Mouse (Mus musculus) spleen, adult 2 months (tissue): Measurements from ENCODE around the gene Ifi213. TPM values are rescaled to one million over a fixed set of nuclear protein-coding genes. Genes with fewer than 3 reads are reported as not detected.
"Not testable (repeated sequence)": the region's sequence is repeated elsewhere in the genome, so short reads cannot be mapped to it uniquely, and the experiment has no call there.

Experiments
- DNase-seq, 2 experiments: peaks; one replicate each; pipeline versions ENCODE4 v3.0.0 to v3.0.0-alpha.2; 2012 to 2021; ENCODE audit warnings: low spot score in 2 of 2, low read depth in 1 of 2
- H3K27ac ChIP-seq: fragments of 200-500 bp; 2 replicates; pipeline ENCODE4 v1.5.1; 2012; ENCODE audit warnings: low read length, inconsistent platforms; ENCODE audit not compliant: insufficient read depth
- H3K27me3 ChIP-seq: fragments of 200-500 bp; 2 replicates; pipeline ENCODE4 v1.6.1; 2012; ENCODE audit warnings: mild to moderate bottlenecking, moderate library complexity, low read length, inconsistent platforms; ENCODE audit not compliant: control insufficient read depth, insufficient read depth
- H3K36me3 ChIP-seq: fragments of 200-500 bp; 2 replicates; pipeline ENCODE4 v1.6.1; 2012; ENCODE audit warnings: mild to moderate bottlenecking, low read length, inconsistent platforms; ENCODE audit not compliant: control insufficient read depth, insufficient read depth
- H3K4me1 ChIP-seq: fragments of 200-500 bp; 2 replicates; pipeline ENCODE4 v1.6.1; 2011; ENCODE audit warnings: inconsistent platforms; ENCODE audit not compliant: control insufficient read depth, insufficient read depth, insufficient read length
- H3K4me3 ChIP-seq: fragments of 200-500 bp; 2 replicates; pipeline ENCODE4 v1.5.1; 2011; ENCODE audit warnings: mild to moderate bottlenecking, inconsistent platforms; ENCODE audit not compliant: insufficient read depth, insufficient read length; ENCODE audit errors: extremely low read depth
- CTCF ChIP-seq: fragments of 200-500 bp; IDR thresholded peaks from 2 replicates; pipeline ENCODE4 v1.5.1; 2011; ENCODE audit warnings: mild to moderate bottlenecking, inconsistent platforms; ENCODE audit not compliant: insufficient read depth, insufficient read length, insufficient replicate concordance; ENCODE audit errors: extremely low read depth
- POLR2A ChIP-seq: fragments of 200-500 bp; IDR thresholded peaks from 2 replicates; pipeline ENCODE4 v1.6.1; 2011; ENCODE audit warnings: low read depth, low read length, inconsistent platforms
- WGBS: fragments of 180-500 bp; shearing (Covaris S2); methylation state at CpG from one replicate; pipeline ENCODE4 v1.1.7; 2018; 5-methylcytosine and 5-hydroxymethylcytosine counted together
- polyA plus RNA-seq: library from polyadenylated mRNA; depleted of rRNA; stranded (reverse); fragments of >200 nt; gene quantifications from 2 replicates; pipeline ENCODE4 v1.2.3, GENCODE M21; 2012; rRNA removed

The Ifi213 gene
- polyA plus RNA-seq, 1 experiment = 18.9 TPM

GRCm38 (mm10) chr1:173579921-173580585 lies 19.0 kb downstream of the Ifi213 start:
- Histone ChIP-seq H3K36me3 (peaks cover 20% of the 10 kb centered on the region), H3K4me1 (no peaks in the 10 kb centered on the region), H3K27me3 (no peaks in the 10 kb centered on the region), H3K4me3 (no peak overlapping the region), H3K27ac (no peak overlapping the region)
- TF ChIP-seq POLR2A (no peak), CTCF (no peak)
- no peak for DNase-seq
- 95% methylated on average over 26 of the region's 26 CpGs for WGBS

- DNase-seq = no peak
- H3K27me3 ChIP-seq = no peaks in the 10 kb centered on the region
- whole genome bisulfite sequencing = 90% methylated on average over 9 of the region's 9 CpGs
These were observed 20.0 kb downstream of the Ifi213 start for GRCm38 (mm10) chr1:173579079-173579478.

GRCm38 (mm10) chr1:173550491-173551050 lies 48.5 kb downstream of the Ifi213 start:
- not testable (repeated sequence) for H3K4me3 ChIP-seq, H3K4me1 ChIP-seq, H3K27me3 ChIP-seq, DNase-seq, H3K36me3 ChIP-seq, H3K27ac ChIP-seq
- 61% methylated on average over 5 of the region's 5 CpGs for WGBS

More at GRCm38 (mm10) chr1:173579079-173579478, 20.0 kb downstream of the Ifi213 start:
- Histone ChIP-seq H3K27ac (no peak overlapping the region), H3K36me3 (peaks cover 21% of the 10 kb centered on the region), H3K4me3 (no peak overlapping the region), H3K4me1 (no peaks in the 10 kb centered on the region)
- TF ChIP-seq POLR2A (no peak), CTCF (no peak)

GRCm38 (mm10) chr1:173548798-173549197 lies 50.3 kb downstream of the Ifi213 start:
- not testable (repeated sequence) for H3K27me3 ChIP-seq, H3K36me3 ChIP-seq, H3K4me3 ChIP-seq, DNase-seq, H3K4me1 ChIP-seq
- WGBS = 64% methylated on average over 3 of the region's 3 CpGs
- H3K27ac ChIP-seq = peak overlapping the region; percentile 74

- H3K27ac ChIP-seq = peak within 1 kb of the TSS; percentile 60
- not testable (repeated sequence) for H3K4me1 ChIP-seq, H3K36me3 ChIP-seq, H3K27me3 ChIP-seq
- H3K4me3 ChIP-seq = peak within 1 kb of the TSS; percentile 39; the same call in 1 of the 2 replicates
- DNase-seq = peak in 1 of 2 experiments; percentile 46
- WGBS = 29% methylated on average over 3 of the region's 3 CpGs
These were observed 63.3 kb downstream of the Ifi213 start, which contains the start of gene Ifi214 for GRCm38 (mm10) chr1:173535791-173536190. Gene Ifi214, minus strand, starts transcription at chr1:173535957.

- H3K27ac ChIP-seq = no peak overlapping the region
- H3K36me3 ChIP-seq = peaks cover 4% of the 10 kb centered on the region
- no peaks in the 10 kb centered on the region; the same call in none of the 2 replicates for H3K4me1 ChIP-seq
- no peaks in the 10 kb centered on the region for H3K27me3 ChIP-seq
- H3K4me3 ChIP-seq = no peak overlapping the region; the same call in 1 of the 2 replicates
- TF ChIP-seq CTCF (no peak), POLR2A (no peak)
- no peak for DNase-seq
These were observed 77.6 kb downstream of the Ifi213 start for GRCm38 (mm10) chr1:173521452-173521851.

Other genes starting within 250 kb of the Ifi213 start
- 10.0 and 10.4 TPM in 2 replicates for gene Aim2, start 248.4 kb downstream of the Ifi213 start, polyA plus RNA-seq
- gene Cadm3, start 231.6 kb downstream of the Ifi213 start, polyA plus RNA-seq = 5.1 and 9.6 TPM in 2 replicates
- gene Ifi206, start 108.2 kb downstream of the Ifi213 start, polyA plus RNA-seq = 15.2 and 26.7 TPM in 2 replicates
- 1.0 and 2.1 TPM in 2 replicates for gene Ifi214, start 63.3 kb downstream of the Ifi213 start, polyA plus RNA-seq
- 4.2 and 7.8 TPM in 2 replicates for gene Ifi209, start 31.6 kb upstream of the Ifi213 start, polyA plus RNA-seq
- 11.4 and 12.9 TPM in 2 replicates for gene Ifi208, start 74.4 kb upstream of the Ifi213 start, polyA plus RNA-seq
- 6.8 and 10.0 TPM in 2 replicates for gene Ifi207, start 142.5 kb upstream of the Ifi213 start, polyA plus RNA-seq
- gene Ifi204, start 167.7 kb upstream of the Ifi213 start, polyA plus RNA-seq = 0.75 and 1.4 TPM in 2 replicates